Mouse (Mus musculus) forebrain, embryonic 11.5 days (tissue): ENCODE measurements at regions not wholly inside any gene's neighbourhood (a gene's known extent, or its start where the extent isn't known, plus 50 kb on each side); places are given as distances from the start of the nearest gene placed in this dataset.
A peak's percentile ranks its signal among the peaks of the same experiment; 100 is the strongest.

ENCODE experiments used
- ATAC-seq: fragments of 200-750 bp; cut with Nextera tagmentation; replicated peaks from 2 replicates; pipeline ENCODE4 v1.8.0; 2017; ENCODE audit warnings: moderate TSS enrichment; ENCODE audit not compliant: low FRiP score
- DNase-seq: peaks from one replicate; pipeline ENCODE4 v3.0.0-alpha.2; 2017; ENCODE audit warnings: low spot score
- H3K27ac ChIP-seq: fragments of 300-500 bp; sonication (generic); 2 replicates; pipeline ENCODE4 v1.5.1; 2014; ENCODE audit warnings: low read depth, low read length
- H3K27me3 ChIP-seq: fragments of 300-500 bp; sonication (generic); 2 replicates; pipeline ENCODE4 v1.6.1; 2014; ENCODE audit warnings: mild to moderate bottlenecking, low read length, mixed read lengths; ENCODE audit not compliant: control insufficient read depth, insufficient read depth
- H3K36me3 ChIP-seq: fragments of 300-500 bp; sonication (generic); 2 replicates; pipeline ENCODE4 v1.6.1; 2014; ENCODE audit warnings: mild to moderate bottlenecking, low read length, moderate library complexity, mixed read lengths; ENCODE audit not compliant: control insufficient read depth, insufficient read depth
- H3K4me1 ChIP-seq: fragments of 300-500 bp; sonication (generic); replicated peaks from 2 replicates; pipeline ENCODE4 v1.6.1; 2014; ENCODE audit warnings: low read length, mixed read lengths; ENCODE audit not compliant: control insufficient read depth, insufficient read depth
- H3K4me2 ChIP-seq: fragments of 300-500 bp; sonication (generic); 2 replicates; pipeline ENCODE4 v1.6.1; 2014; ENCODE audit warnings: low read depth, mild to moderate bottlenecking, low read length, moderate library complexity, mixed read lengths; ENCODE audit not compliant: severe bottlenecking
- H3K4me3 ChIP-seq: fragments of 300-500 bp; sonication (generic); 2 replicates; pipeline ENCODE4 v1.5.1; 2014; ENCODE audit warnings: low read depth, low read length
- H3K9ac ChIP-seq: fragments of 300-500 bp; sonication (generic); 2 replicates; pipeline ENCODE4 v1.6.1; 2014; ENCODE audit warnings: low read length
- H3K9me3 ChIP-seq: fragments of 300-500 bp; sonication (generic); 2 replicates; pipeline ENCODE4 v1.6.1; 2016; ENCODE audit warnings: low read length, mixed read lengths; ENCODE audit not compliant: control insufficient read depth
- WGBS: fragments of 180-500 bp; shearing (Covaris S2); extraction: QIAGEN DNeasy Blood & Tissue Kit; methylation state at CpG from one replicate; pipeline ENCODE4 v1.1.7; 2014; 5-methylcytosine and 5-hydroxymethylcytosine counted together

GRCm38 (mm10) chr2:79158450-79159055, 96.7 kb upstream of the Itga4 start:
- Histone ChIP-seq H3K36me3 (no peaks in the 10 kb centered on the region), H3K9me3 (no peaks in the 10 kb centered on the region), H3K27me3 (no peaks in the 10 kb centered on the region), H3K9ac (no peak overlapping the region), H3K4me3 (no peak overlapping the region), H3K27ac (no peak overlapping the region), H3K4me1 (no peaks in the 10 kb centered on the region), H3K4me2 (no peak overlapping the region)
- no peak for DNase-seq
- no peak for ATAC-seq
- WGBS = 63% methylated on average over 3 of the region's 3 CpGs

- no peak overlapping the region for H3K4me2 ChIP-seq
- no peaks in the 10 kb centered on the region for H3K9me3 ChIP-seq
- no peaks in the 10 kb centered on the region for H3K27me3 ChIP-seq
- H3K4me3 ChIP-seq = no peak overlapping the region
- no peak for DNase-seq
- no peaks in the 10 kb centered on the region for H3K36me3 ChIP-seq
- H3K9ac ChIP-seq = no peak overlapping the region
- ATAC-seq = no peak
- no peaks in the 10 kb centered on the region for H3K4me1 ChIP-seq
- WGBS = 86% methylated on average over 5 of the region's 5 CpGs
- H3K27ac ChIP-seq = no peak overlapping the region
These were observed 95.9 kb upstream of the Itga4 start for GRCm38 (mm10) chr2:79159336-79159735.

- no peak for ATAC-seq
- Histone ChIP-seq H3K9ac (no peak overlapping the region), H3K9me3 (no peaks in the 10 kb centered on the region), H3K27me3 (no peaks in the 10 kb centered on the region), H3K36me3 (no peaks in the 10 kb centered on the region), H3K27ac (no peak overlapping the region), H3K4me1 (no peaks in the 10 kb centered on the region), H3K4me2 (no peak overlapping the region), H3K4me3 (no peak overlapping the region)
- 55% methylated on average over 7 of the region's 7 CpGs for WGBS
- no peak for DNase-seq
These were observed 82.0 kb upstream of the Itga4 start for GRCm38 (mm10) chr2:79172967-79173919.

- Histone ChIP-seq H3K4me2 (no peak overlapping the region), H3K27ac (no peak overlapping the region), H3K9ac (no peak overlapping the region), H3K4me1 (no peaks in the 10 kb centered on the region), H3K4me3 (no peak overlapping the region), H3K9me3 (no peaks in the 10 kb centered on the region), H3K27me3 (no peaks in the 10 kb centered on the region), H3K36me3 (no peaks in the 10 kb centered on the region)
- ATAC-seq (no peak), DNase-seq (no peak)
- 76% methylated on average over 4 of the region's 4 CpGs for WGBS
These were observed 80.9 kb upstream of the Itga4 start for GRCm38 (mm10) chr2:79174282-79174681.

GRCm38 (mm10) chr2:79180782-79181181, 74.4 kb upstream of the Itga4 start:
- no peak for DNase-seq
- 70% methylated on average over 7 of the region's 7 CpGs for WGBS
- H3K9ac ChIP-seq = no peak overlapping the region
- no peaks in the 10 kb centered on the region for H3K27me3 ChIP-seq
- no peak overlapping the region for H3K4me3 ChIP-seq
- H3K27ac ChIP-seq = no peak overlapping the region
- no peaks in the 10 kb centered on the region for H3K36me3 ChIP-seq
- no peaks in the 10 kb centered on the region for H3K9me3 ChIP-seq
- H3K4me1 ChIP-seq = no peaks in the 10 kb centered on the region
- no peak for ATAC-seq
- no peak overlapping the region for H3K4me2 ChIP-seq

GRCm38 (mm10) chr2:79183034-79183630, 72.1 kb upstream of the Itga4 start:
- no peak overlapping the region for H3K4me3 ChIP-seq
- 75% methylated on average over 7 of the region's 7 CpGs for WGBS
- no peaks in the 10 kb centered on the region for H3K36me3 ChIP-seq
- no peak overlapping the region for H3K9ac ChIP-seq
- DNase-seq = no peak
- no peak for ATAC-seq
- no peak overlapping the region for H3K4me2 ChIP-seq
- H3K27ac ChIP-seq = no peak overlapping the region
- H3K9me3 ChIP-seq = no peaks in the 10 kb centered on the region
- H3K4me1 ChIP-seq = no peaks in the 10 kb centered on the region
- no peaks in the 10 kb centered on the region for H3K27me3 ChIP-seq

GRCm38 (mm10) chr2:79185234-79186101, 69.8 kb upstream of the Itga4 start:
- Histone ChIP-seq H3K36me3 (no peaks in the 10 kb centered on the region), H3K27me3 (no peaks in the 10 kb centered on the region), H3K27ac (no peak overlapping the region), H3K4me1 (no peaks in the 10 kb centered on the region), H3K9me3 (no peaks in the 10 kb centered on the region), H3K4me2 (no peak overlapping the region), H3K4me3 (no peak overlapping the region), H3K9ac (no peak overlapping the region)
- DNase-seq = no peak
- WGBS = 76% methylated on average over 11 of the region's 11 CpGs
- peak; percentile 27; the same call in 1 of the 2 replicates for ATAC-seq

GRCm38 (mm10) chr2:79186878-79187277, 68.3 kb upstream of the Itga4 start:
- DNase-seq (no peak), ATAC-seq (no peak)
- no peak overlapping the region for H3K4me2 ChIP-seq
- WGBS = 88% methylated on average over 7 of the region's 7 CpGs
- no peaks in the 10 kb centered on the region for H3K36me3 ChIP-seq
- no peaks in the 10 kb centered on the region for H3K4me1 ChIP-seq
- no peak overlapping the region for H3K4me3 ChIP-seq
- H3K9me3 ChIP-seq = no peaks in the 10 kb centered on the region
- no peaks in the 10 kb centered on the region for H3K27me3 ChIP-seq
- no peak overlapping the region for H3K9ac ChIP-seq
- H3K27ac ChIP-seq = no peak overlapping the region
